Mouse (Mus musculus): ENCODE measurements around the gene Hdac10. TPM values are rescaled to one million over a fixed set of nuclear protein-coding genes. Genes with fewer than 3 reads are reported as not detected.
A peak's percentile ranks its signal among the peaks of the same experiment; 100 is the strongest.

Gene Hdac10
- total and polyA plus RNA-seq, 3 experiments, result 23.3 to 26.6 TPM; not detected in 1

GRCm38 (mm10) chr15:89171526-89172051, 43.1 kb upstream of the Hdac10 start:
- H3K9me3 ChIP-seq (replicated peaks; ENCODE audit: insufficient read depth, low read length), result no peaks in the 10 kb centered on the region
- H3K79me2 ChIP-seq (ENCODE audit: control insufficient read depth, insufficient read depth, low read length, poor library complexity), result no peaks in the 10 kb centered on the region
- H3K27me3 ChIP-seq (ENCODE audit: control insufficient read depth in 1 of 2, insufficient read depth in 2 of 2, low read length in 2 of 2), result no peaks in the 10 kb centered on the region
- H3K27ac ChIP-seq (ENCODE audit: control insufficient read depth, low read depth, low read length), result no peak overlapping the region
- H3K4me3 ChIP-seq (ENCODE audit: control insufficient read depth in 1 of 2, insufficient read depth in 1 of 2, low read depth in 2 of 2, low read length in 2 of 2), result no peak overlapping the region
- no peak for TF ChIP-seq MXI1 (IDR thresholded peaks at IDR 0.05; ENCODE audit: low read depth, low read length)
- TF ChIP-seq ZC3H11A (IDR thresholded peaks at IDR 0.05; ENCODE audit: low read depth, low read length), result no peak
- TF ChIP-seq TBP (IDR thresholded peaks at IDR 0.05; ENCODE audit: low read depth, low read length), result no peak
- TF ChIP-seq HCFC1 (IDR thresholded peaks at IDR 0.05; ENCODE audit: low read depth, low read length), result no peak
- TF ChIP-seq RCOR1 (IDR thresholded peaks at IDR 0.05; ENCODE audit: low read depth, low read length), result no peak
- no peak for TF ChIP-seq TCF12 (IDR thresholded peaks at IDR 0.05; ENCODE audit: low read depth, low read length)
- no peak for TF ChIP-seq POLR2AphosphoS5 (IDR thresholded peaks at IDR 0.05; ENCODE audit: borderline replicate concordance, low read depth, low read length)
- TF ChIP-seq SIN3A (IDR thresholded peaks at IDR 0.05; ENCODE audit: low read length), result no peak
- TF ChIP-seq ZKSCAN1 (IDR thresholded peaks at IDR 0.05; ENCODE audit: low read depth, low read length), result no peak
- no peak for TF ChIP-seq CHD2 (IDR thresholded peaks at IDR 0.05; ENCODE audit: low read length)
- TF ChIP-seq NRF1 (IDR thresholded peaks at IDR 0.05; ENCODE audit: insufficient read depth, low read depth, low read length, poor library complexity, severe bottlenecking), result no peak
- TF ChIP-seq KAT2A (conservative IDR thresholded peaks at IDR 0.05; ENCODE audit: low read depth, low read length), result no peak
- no peak for TF ChIP-seq MYC (IDR thresholded peaks at IDR 0.05; ENCODE audit: low read depth, low read length)
- TF ChIP-seq MAZ (IDR thresholded peaks at IDR 0.05; ENCODE audit: low read depth, low read length), result no peak
- no peak for TF ChIP-seq NELFE (IDR thresholded peaks at IDR 0.05; ENCODE audit: low read depth, low read length)
- TF ChIP-seq ELF1 (IDR thresholded peaks at IDR 0.05; ENCODE audit: low read depth, low read length), result no peak
- TF ChIP-seq JUND (IDR thresholded peaks at IDR 0.05; ENCODE audit: low read depth, low read length), result no peak
- TF ChIP-seq ZNF384 (IDR thresholded peaks at IDR 0.05; ENCODE audit: low read depth, low read length), result no peak
- TF ChIP-seq MYB (IDR thresholded peaks at IDR 0.05; ENCODE audit: low read depth, low read length), result no peak
- no peak for TF ChIP-seq RAD21 (IDR thresholded peaks at IDR 0.05; ENCODE audit: low read depth, low read length)
- H3K9ac ChIP-seq (ENCODE audit: control insufficient read depth, low read depth, low read length, poor library complexity, severe bottlenecking), result no peak overlapping the region
- DNase-seq (ENCODE audit: low read depth, low spot score), result no peak
- peaks cover 0 to 3% of the 10 kb centered on the region in 2 experiments; a peak in 1 of 4 replicates for H3K4me1 ChIP-seq (ENCODE audit: control insufficient read depth in 1 of 2, insufficient read depth in 2 of 2, low read length in 2 of 2)
- H3K36me3 ChIP-seq (ENCODE audit: control insufficient read depth in 1 of 2, insufficient read depth in 2 of 2, low read length in 2 of 2), result no peaks in the 10 kb centered on the region

- DNase-seq (ENCODE audit: low read depth, low spot score), result peak; percentile 12
- Histone ChIP-seq H3K36me3 (ENCODE audit: control insufficient read depth in 1 of 2, insufficient read depth in 2 of 2, low read length in 2 of 2) (no peaks in the 10 kb centered on the region), H3K4me3 (ENCODE audit: control insufficient read depth in 1 of 2, insufficient read depth in 1 of 2, low read depth in 2 of 2, low read length in 2 of 2) (no peak overlapping the region), H3K27ac (ENCODE audit: control insufficient read depth, low read depth, low read length) (no peak overlapping the region), H3K9me3 (replicated peaks; ENCODE audit: insufficient read depth, low read length) (no peaks in the 10 kb centered on the region), H3K4me1 (ENCODE audit: control insufficient read depth in 1 of 2, insufficient read depth in 2 of 2, low read length in 2 of 2) (peaks cover 0 to 3% of the 10 kb centered on the region in 2 experiments; a peak in 1 of 4 replicates), H3K79me2 (ENCODE audit: control insufficient read depth, insufficient read depth, low read length, poor library complexity) (no peaks in the 10 kb centered on the region), H3K9ac (ENCODE audit: control insufficient read depth, low read depth, low read length, poor library complexity, severe bottlenecking) (no peak overlapping the region), H3K27me3 (ENCODE audit: control insufficient read depth in 1 of 2, insufficient read depth in 2 of 2, low read length in 2 of 2) (no peaks in the 10 kb centered on the region)
- TF ChIP-seq E2F4 (IDR thresholded peaks at IDR 0.05; ENCODE audit: borderline replicate concordance, low read depth, low read length) (no peak), ZC3H11A (IDR thresholded peaks at IDR 0.05; ENCODE audit: low read depth, low read length) (no peak), USF1 (IDR thresholded peaks at IDR 0.05; ENCODE audit: low read depth, low read length) (no peak), JUND (IDR thresholded peaks at IDR 0.05; ENCODE audit: low read depth, low read length) (no peak), ZMIZ1 (IDR thresholded peaks at IDR 0.05; ENCODE audit: low read depth, low read length) (no peak), MAX (IDR thresholded peaks at IDR 0.05; ENCODE audit: low read length) (no peak), KAT2A (conservative IDR thresholded peaks at IDR 0.05; ENCODE audit: low read depth, low read length) (no peak), TAL1 (IDR thresholded peaks at IDR 0.05; ENCODE audit: low read length) (no peak), MYB (IDR thresholded peaks at IDR 0.05; ENCODE audit: low read depth, low read length) (no peak)
These were observed 41.6 kb upstream of the Hdac10 start for GRCm38 (mm10) chr15:89170102-89170501.
